Mouse (Mus musculus): Measurements from ENCODE around the gene Gm49339.
"Not testable (repeated sequence)": the region's sequence is repeated elsewhere in the genome, so short reads cannot be mapped to it uniquely, and the experiment has no call there.

Gene Gm49339

DNA sequence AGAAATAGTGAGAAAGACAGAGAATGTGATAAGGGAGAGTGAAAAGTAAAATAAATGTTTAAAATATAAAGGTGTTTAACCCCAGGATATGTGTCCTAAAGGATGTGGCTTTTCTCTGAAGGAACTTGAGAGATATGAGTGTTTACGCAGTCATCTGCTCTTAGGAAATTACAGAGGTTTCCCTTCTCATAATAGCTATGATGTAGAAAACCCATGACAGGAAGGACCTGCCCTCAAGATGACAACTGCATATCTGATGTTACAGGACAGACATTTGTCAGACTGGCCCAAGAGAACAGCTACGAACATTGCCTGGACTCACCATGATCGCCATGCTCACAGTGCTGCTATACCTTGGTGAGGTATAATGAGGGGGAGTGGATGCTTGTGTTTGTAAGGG lies at the start of gene Gm49339, which contains the start of gene Lilr4b:
Gene Gm49339, plus strand, starts transcription at position 216 of the 400 bp plus-strand sequence.
Gene Lilr4b, plus strand, starts transcription at position 236 of the 400 bp plus-strand sequence.
- not testable (repeated sequence) for DNase-seq (ENCODE audit: low spot score)

DNA sequence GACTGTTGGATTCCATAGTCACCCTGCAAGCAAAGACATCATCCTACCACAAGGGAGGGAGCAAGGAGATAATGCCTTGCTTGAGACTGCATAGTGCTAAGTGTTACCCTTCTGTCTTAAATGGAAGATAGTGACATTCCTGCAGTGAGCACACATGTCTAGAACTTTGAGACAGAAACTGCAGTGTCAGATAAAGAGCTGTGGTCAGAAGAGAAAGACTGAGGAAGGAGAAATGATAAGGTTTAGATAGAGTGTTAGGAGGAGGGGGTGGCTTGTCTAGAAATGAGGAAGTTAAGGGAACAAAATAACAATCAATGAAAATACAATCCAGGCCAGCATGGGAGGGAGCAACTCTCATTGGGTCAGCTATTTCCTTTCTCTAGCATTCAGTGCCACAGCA lies 47.5 kb upstream of the Gm49339 start:
- DNase-seq (ENCODE audit: low spot score), result no peak

DNA sequence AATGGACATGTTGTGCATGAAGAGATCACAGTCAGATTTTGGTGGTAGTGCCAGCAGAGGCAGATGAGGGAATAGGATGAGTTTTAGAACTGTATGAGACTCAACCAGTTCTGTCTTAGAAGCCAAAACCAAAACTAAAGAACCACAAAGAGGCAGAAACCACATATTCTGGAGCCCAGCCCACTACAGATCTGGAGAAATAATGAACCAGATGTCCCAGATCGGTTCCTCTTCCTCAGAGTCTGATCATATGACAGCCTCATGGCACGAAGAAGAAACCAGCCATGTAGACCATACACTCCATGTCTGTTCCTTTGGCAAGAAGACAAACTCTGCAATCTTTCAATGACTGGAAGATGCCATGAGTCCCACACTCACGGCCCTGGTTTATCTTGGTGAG lies 44.7 kb upstream of the Gm49339 start:
- DNase-seq (ENCODE audit: low spot score), result no peak

GRCm38 (mm10) chr10:51451610-51452009 lies 28.8 kb upstream of the Gm49339 start:
- DNase-seq (ENCODE audit: low spot score), result no peak

DNA sequence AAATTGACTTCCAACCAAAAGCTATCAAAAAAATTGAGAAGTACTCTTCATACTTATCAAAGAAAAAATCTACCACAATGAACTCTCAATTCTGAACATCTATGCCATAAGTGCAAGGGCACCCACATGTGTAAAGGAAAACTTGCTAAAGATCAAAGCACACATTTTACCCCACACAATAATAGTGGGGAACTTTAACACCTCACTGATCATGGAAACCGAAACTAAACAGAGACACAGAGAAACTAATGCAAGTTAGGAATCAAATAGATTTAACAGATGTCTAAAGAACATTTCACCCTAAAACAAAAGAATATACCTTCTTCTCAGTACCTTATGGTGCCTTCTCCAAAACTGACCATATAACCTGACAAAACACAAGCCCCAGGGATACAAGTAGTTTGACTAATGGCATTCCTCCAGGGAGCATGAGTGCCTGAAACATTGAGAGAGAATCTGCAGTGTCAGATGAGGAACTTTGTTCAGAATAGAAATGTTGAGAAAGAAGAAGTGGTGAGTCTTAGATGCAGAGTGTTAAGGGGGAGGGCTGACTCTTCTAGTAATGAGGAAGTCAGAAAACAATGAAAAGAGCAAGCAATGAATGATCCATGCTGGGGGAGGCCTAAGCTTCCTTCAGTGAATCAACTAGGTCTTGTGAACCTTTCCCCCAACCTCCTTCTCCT lies 26.7 kb upstream of the Gm49339 start:
- no peak for DNase-seq (ENCODE audit: low spot score)

DNA sequence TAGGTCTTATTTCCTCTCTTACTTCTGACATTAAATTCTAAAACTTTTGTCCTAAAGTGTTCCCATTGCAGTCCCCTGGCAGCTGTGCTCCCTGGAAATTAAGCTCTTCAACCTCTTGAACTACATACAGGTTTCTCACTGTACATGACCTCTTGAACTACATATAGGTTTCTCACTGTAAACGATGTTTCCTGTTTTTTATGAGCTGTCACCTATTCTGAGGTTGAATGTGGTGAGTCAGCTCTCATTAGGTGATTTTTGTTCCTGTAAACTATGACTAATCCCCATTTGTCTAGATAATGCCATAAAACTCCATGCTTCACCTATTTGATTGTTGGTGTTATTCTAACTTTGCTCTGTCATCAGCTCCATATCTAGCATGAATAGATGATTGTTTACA lies 26.0 kb upstream of the Gm49339 start:
- no peak for DNase-seq (ENCODE audit: low spot score)

GRCm38 (mm10) chr10:51455762-51456161 lies 24.6 kb upstream of the Gm49339 start:
- DNase-seq (ENCODE audit: low spot score), result no peak

GRCm38 (mm10) chr10:51456369-51456768 lies 24.0 kb upstream of the Gm49339 start:
- no peak for DNase-seq (ENCODE audit: low spot score)

DNA sequence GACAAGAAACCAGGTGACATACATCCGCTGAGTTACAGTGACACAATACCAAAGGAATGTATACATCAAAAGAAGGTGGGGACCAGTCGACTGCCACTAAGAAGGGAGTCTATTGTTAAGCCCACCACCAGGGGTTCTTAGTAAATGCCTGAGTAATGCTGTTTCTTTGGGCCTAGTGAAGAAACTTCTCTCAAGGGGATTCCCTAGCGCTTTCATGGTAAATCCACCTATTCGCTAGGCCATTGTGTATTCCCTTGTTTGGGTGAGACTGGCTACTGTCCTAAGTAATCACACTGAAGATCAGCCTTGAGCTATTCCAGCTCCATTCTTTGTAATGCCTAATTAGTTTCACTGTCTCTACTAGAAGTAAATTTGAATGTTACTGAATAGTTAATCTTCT lies 16.6 kb upstream of the Gm49339 start:
- not testable (repeated sequence) for DNase-seq (ENCODE audit: low spot score)

DNA sequence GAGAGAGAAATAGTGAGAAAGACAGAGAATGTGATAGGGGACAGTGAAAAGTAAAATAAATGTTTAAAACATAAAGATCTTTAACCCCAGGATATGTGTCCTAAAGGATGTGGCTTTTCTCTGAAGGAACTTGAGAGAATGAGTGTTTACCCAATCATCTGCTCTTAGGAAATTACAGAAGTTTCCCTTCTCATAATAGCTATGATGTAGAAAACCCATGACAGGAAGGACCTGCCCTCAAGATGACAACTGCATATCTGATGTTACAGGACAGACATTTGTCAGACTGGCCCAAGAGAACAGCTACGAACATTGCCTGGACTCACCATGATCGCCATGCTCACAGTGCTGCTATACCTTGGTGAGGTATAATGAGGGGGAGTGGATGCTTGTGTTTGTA lies 10.3 kb downstream of the Gm49339 start, which contains the start of gene Lilrb4a:
Gene Lilrb4a, plus strand, starts transcription at position 266 of the 400 bp plus-strand sequence.
- DNase-seq (ENCODE audit: low spot score), result not testable (repeated sequence)

DNA sequence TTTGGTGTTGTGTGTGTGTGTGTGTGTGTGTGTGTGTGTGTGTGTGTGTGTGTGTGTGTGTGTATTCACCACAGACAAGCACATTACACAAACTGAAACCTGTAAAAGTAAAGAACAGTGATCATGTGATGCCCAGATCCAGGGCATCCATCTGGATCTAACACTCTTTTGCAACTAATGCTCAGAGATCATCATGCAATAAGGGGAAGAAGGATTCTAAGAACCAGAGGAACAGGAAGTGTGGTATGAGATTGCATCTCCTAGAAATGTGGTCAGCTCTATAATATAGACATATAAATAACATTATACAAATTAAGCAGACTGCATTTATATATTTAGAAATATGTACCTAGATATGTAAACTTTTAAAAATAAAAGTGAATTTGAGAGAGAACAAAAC lies 39.6 kb downstream of the Gm49339 start:
- no peak for DNase-seq (ENCODE audit: low spot score)

- no peak for DNase-seq (ENCODE audit: low spot score)
These were observed 41.0 kb downstream of the Gm49339 start for GRCm38 (mm10) chr10:51521453-51521852.

DNA sequence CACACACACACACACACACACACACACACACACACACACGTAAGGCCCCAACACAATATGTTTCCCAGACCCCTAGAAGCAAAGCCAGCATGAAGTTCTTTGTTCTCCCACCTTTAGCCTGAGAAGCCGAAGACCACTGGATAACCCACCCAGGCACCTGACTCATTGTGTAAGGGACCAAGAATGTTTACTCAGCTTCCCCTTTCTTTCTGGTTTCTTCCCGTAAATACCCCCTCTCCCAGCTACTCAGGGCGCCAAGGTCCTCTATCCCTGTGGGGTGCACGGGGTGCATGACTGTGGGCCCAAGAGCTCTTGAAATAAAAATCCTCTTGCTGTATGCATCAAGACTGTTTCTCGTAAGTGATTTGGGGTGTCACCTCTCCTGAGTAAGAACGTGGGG lies 45.7 kb downstream of the Gm49339 start:
- DNase-seq (ENCODE audit: low spot score), result no peak

DNA sequence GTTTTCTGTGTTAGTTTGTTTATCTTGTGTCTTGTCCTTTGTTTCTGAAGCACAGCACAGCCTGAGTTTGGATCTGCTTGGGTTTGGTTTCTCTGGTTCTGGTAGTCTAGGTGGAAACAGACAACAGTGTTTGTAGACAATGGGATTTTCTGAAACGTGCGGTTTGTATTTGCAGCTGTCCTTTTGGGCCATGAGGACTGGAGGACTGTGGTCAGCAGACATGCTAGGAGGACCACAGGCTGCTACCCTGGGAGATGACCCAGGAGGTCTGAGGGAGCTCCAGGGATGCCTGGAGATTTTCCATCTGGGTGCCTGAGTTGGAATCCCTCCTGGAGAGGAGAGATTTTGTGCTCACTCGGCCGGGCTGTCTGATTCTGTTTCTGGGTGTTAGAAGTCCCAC lies 46.2 kb downstream of the Gm49339 start:
- no peak for DNase-seq (ENCODE audit: low spot score)

DNA sequence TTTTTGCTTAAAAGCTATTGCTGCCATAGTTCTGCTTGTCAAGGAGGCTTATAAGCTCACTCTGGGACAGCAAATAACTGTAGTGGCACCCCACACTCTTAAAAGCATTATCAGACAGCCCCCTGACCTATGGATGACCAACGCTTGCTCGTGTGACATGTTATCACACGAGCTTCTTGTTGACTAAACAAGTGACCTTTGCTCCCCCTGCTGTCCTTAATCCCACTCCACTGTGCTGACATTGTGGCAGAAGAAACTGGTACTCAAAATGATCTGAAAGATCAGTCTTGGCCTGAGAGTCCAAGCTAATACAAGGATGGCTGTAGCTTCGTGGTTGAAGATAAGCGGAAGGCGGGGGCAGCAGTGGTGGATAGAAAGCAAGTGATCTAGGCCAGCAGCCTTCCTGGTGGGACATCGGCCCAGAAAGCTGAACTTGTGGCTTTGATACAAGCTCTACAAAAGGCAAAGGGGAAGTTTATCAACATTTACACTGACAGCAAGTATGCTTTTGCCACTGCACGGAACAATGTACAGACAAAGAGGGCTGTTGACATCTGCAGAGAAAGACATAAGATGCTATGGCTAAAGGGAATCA lies 48.5 kb downstream of the Gm49339 start:
- no peak for DNase-seq (ENCODE audit: low spot score)

GRCm38 (mm10) chr10:51529497-51529896 lies 49.1 kb downstream of the Gm49339 start:
- no peak for DNase-seq (ENCODE audit: low spot score)

DNA sequence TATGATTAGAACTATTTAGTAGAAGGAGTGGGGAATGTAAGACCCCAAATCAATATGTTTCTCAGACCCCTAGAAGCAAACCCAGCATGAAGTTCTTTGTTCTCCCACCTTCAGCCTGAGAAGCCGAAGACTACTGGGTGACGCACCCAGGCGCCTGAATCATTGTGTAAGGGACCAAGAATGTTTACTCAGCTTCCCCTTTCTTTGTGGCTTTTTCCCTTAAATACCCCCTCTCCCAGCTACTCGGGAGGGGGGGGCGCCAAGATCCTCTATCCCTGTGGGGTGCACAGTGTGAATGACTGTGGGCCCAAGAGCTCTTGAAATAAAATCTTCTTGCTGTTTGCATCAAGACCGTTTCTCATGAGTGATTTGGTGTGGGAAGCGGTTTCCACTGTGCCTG lies 50.4 kb downstream of the Gm49339 start:
- DNase-seq (ENCODE audit: low spot score), result no peak
